17 mouse cellular contexts compared by ENCODE assay signal in the genomic region with DNA sequence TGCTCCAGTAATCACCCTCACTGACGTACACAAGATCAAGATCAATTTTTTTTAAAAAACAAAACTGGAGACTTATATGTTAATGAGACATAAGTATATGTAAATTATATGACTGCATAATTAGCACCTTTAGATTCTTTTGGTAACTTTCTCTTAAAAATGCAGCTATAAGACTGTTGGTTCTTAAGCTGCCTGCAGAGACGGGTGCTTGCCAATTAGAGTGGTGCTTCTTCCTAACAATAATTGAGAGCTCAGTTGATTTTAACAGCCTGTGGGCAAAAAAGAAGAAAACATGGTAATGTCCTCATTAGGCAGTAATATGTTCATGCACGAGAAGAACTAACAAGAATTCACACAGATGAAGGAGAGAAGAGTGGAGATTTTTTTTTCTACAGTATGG.
"Had no signal": no experiment of that assay in that cellular context is flagged by ENCODE, and none has a peak within 500 bp of the region (broad histone marks: within the 10 kb centered on the region; RNA-seq: fewer than 3 reads in every experiment).

No protein-coding gene starts in this region.

- H3K27ac ChIP-seq: kidney, postnatal 0 days; left cerebral cortex, adult 2 months; liver, embryonic 13.5 days; midbrain, embryonic 13.5 days; stomach, postnatal 0 days had no signal

- H3K9ac ChIP-seq: liver, embryonic 13.5 days; midbrain, embryonic 13.5 days had no signal

- H3K36me3 ChIP-seq: liver, embryonic 13.5 days; midbrain, embryonic 13.5 days had no signal

- H3K4me1 ChIP-seq: liver, embryonic 13.5 days; midbrain, embryonic 13.5 days had no signal

- ATAC-seq: midbrain, embryonic 13.5 days had no signal

- H3K9me3 ChIP-seq: liver, embryonic 13.5 days; midbrain, embryonic 13.5 days had no signal

- H3K4me3 ChIP-seq: left cerebral cortex, adult 2 months; liver, embryonic 13.5 days; midbrain, embryonic 13.5 days had no signal

- DNase-seq: kidney, adult 9 months; kidney, postnatal 25 days; layer of hippocampus, postnatal 36 days; liver, embryonic 13.5 days; lung, adult 2 months; lung, postnatal 14 days; lung, postnatal 4 days; right cerebral cortex, adult 18-20 months; right cerebral cortex, postnatal 14 days; right cerebral cortex, postnatal 4 days; thymus, adult 2 months; thymus, postnatal 14 days; thymus, postnatal 4 days had no signal

- H3K27me3 ChIP-seq: liver, embryonic 13.5 days; midbrain, embryonic 13.5 days had no signal

- H3K4me2 ChIP-seq: liver, embryonic 13.5 days; midbrain, embryonic 13.5 days had no signal
